Mouse (Mus musculus) cortical plate, adult 2 months (tissue): ENCODE data around the gene C2cd3.

Experiments used
- CTCF ChIP-seq: fragments of 200-500 bp; IDR thresholded peaks from 2 replicates; pipeline ENCODE4 v1.5.1; 2011; ENCODE audit warnings: mild to moderate bottlenecking, control low read depth, low read length; ENCODE audit not compliant: insufficient read depth; ENCODE audit errors: extremely low read depth
- POLR2A ChIP-seq: fragments of 200-500 bp; IDR thresholded peaks from 2 replicates; pipeline ENCODE4 v1.6.1; 2011; ENCODE audit warnings: mild to moderate bottlenecking, low read length, control low read depth; ENCODE audit not compliant: insufficient read depth; ENCODE audit errors: extremely low read depth

GRCm38 (mm10) chr7:100503076-100503475, 131.0 kb downstream of the C2cd3 start:
- TF ChIP-seq POLR2A (no peak), CTCF (no peak)
